Mouse (Mus musculus) stomach, postnatal 0 days (tissue): ENCODE measurements around the gene Ccdc180.

Source experiments
- CTCF ChIP-seq: IDR thresholded peaks from 2 replicates; pipeline ENCODE4 v1.5.1; 2016; ENCODE audit warnings: antibody characterized with exemption, low read depth, mild to moderate bottlenecking, moderate library complexity
- EP300 ChIP-seq: optimal IDR thresholded peaks from 2 replicates; pipeline ENCODE3; 2016; ENCODE audit warnings: antibody characterized with exemption

DNA sequence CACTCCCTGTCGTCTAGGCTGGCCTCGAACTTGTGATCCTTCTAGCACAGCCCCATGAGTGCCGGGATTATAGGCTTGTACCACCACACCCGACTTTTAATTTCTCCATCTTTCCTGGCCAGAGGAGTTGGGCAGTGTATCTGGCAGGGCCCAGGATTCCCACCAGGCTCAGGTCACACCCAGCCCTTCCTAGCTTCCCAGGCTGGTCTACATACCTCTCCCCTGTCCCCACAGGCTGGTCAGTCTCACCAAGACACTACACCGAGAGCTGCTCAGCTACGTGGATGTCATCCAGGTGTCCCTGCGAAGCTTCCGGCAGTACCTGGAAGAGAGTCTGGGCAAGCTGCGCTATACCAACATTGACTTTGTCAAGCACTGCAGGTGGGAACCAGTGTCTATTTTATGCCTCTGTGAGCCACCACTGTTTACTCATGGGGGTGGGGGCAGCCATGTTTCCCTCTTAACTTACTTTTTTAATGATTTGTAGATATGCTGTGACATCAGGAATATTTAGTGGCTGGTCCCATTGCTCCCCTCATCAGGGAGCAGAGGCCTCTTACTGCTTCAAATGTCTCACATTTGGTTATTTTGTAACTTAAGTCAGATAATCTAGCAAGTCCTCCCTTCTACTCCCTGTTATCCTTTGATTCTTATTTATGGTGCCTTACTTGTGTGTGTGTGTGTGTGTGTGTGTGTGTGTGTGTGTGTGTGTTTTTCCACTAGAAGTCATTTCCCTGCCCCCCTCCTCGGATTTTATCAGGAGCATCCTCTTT is 31.7 kb downstream of the Ccdc180 start:
- TF ChIP-seq CTCF: no peak
- TF ChIP-seq EP300: no peak
